Mouse (Mus musculus) heart, adult 10 weeks (tissue): ENCODE data around the gene Obox6. TPM values are rescaled to one million over a fixed set of nuclear protein-coding genes. Genes with fewer than 3 reads are reported as not detected.

ENCODE experiments used
- polyA plus RNA-seq: library from polyadenylated mRNA; stranded (reverse); fragments of 350-450 nt; fragmentation: Illumina TruSeq; extraction: RNeasy Lipid Tissue Mini Kit (QIAGEN cat#74804); gene quantifications from one replicate; pipeline ENCODE4 v1.2.3, GENCODE M21; 2014; ENCODE audit warnings: low read depth, low replicate concordance

The Obox6 gene
- polyA plus RNA-seq, result not detected

GRCm38 (mm10) chr7:15839578-15839977, at the start of gene Obox6:
Gene Obox6 (minus strand): TSS chr7:15839678.

GRCm38 (mm10) chr7:15882317-15882716, 42.8 kb upstream of the Obox6 start, which contains the start of gene Crxos:
Gene Crxos (plus strand): TSS chr7:15882617.

GRCm38 (mm10) chr7:15879756-15880155, 40.3 kb upstream of the Obox6 start, which contains the start of gene Crx:
Gene Crx (minus strand): TSS chr7:15879968.

Other genes starting within 250 kb of the Obox6 start
- gene Obox3, start 199.8 kb downstream of the Obox6 start, polyA plus RNA-seq, result not detected
- not detected for gene Obox5, start 89.5 kb downstream of the Obox6 start, polyA plus RNA-seq
- not detected for gene Crx, start 40.3 kb upstream of the Obox6 start, polyA plus RNA-seq
- gene Crxos, start 42.9 kb upstream of the Obox6 start, polyA plus RNA-seq, result not detected
- 298 TPM for gene Selenow, start 82.7 kb upstream of the Obox6 start, polyA plus RNA-seq
- 143 TPM for gene Nop53, start 106.4 kb upstream of the Obox6 start, polyA plus RNA-seq
- 52.6 TPM for gene Ehd2, start 127.9 kb upstream of the Obox6 start, polyA plus RNA-seq
- 5.2 TPM for gene Bicra, start 208.2 kb upstream of the Obox6 start, polyA plus RNA-seq
- gene Zfp541, start 222.1 kb upstream of the Obox6 start, polyA plus RNA-seq, result not detected